Mouse (Mus musculus) MEL (cell line): ENCODE measurements around the gene Mmp24. TPM values are rescaled to one million over a fixed set of nuclear protein-coding genes. Genes with fewer than 3 reads are reported as not detected.

Source experiments
- DNase-seq: peaks from one replicate; pipeline ENCODE4 v3.0.0; 2011; ENCODE audit warnings: low read depth, low spot score
- H3K27ac ChIP-seq: 2 replicates; pipeline ENCODE4 v1.5.1; 2012; ENCODE audit warnings: low read depth, mild to moderate bottlenecking, control low read depth, low read length, moderate library complexity; ENCODE audit not compliant: control insufficient read depth
- H3K27me3 ChIP-seq, 2 experiments: fragments of 150-350 bp in 1 of 2; sonication (generic) in 1 of 2; 2 replicates each; pipeline ENCODE4 v1.6.1; 2012; ENCODE audit warnings: low read length in 2 of 2, mild to moderate bottlenecking in 2 of 2, improper control_type of control experiment in 1 of 2, moderate library complexity in 1 of 2; ENCODE audit not compliant: insufficient read depth in 2 of 2, control insufficient read depth in 1 of 2
- H3K36me3 ChIP-seq, 2 experiments: 2 replicates each; pipeline ENCODE4 v1.6.1; 2012 to 2014; ENCODE audit warnings: low read length in 2 of 2, improper control_type of control experiment in 1 of 2, inconsistent platforms in 1 of 2, mild to moderate bottlenecking in 1 of 2; ENCODE audit not compliant: insufficient read depth in 2 of 2, control insufficient read depth in 1 of 2
- H3K4me1 ChIP-seq, 2 experiments: fragments of 150-350 bp in 1 of 2; sonication (generic) in 1 of 2; 2 replicates each; pipeline ENCODE4 v1.6.1; 2012; ENCODE audit warnings: low read length in 2 of 2, improper control_type of control experiment in 1 of 2, mild to moderate bottlenecking in 1 of 2; ENCODE audit not compliant: insufficient read depth in 2 of 2, control insufficient read depth in 1 of 2
- H3K4me3 ChIP-seq, 2 experiments: fragments of 150-350 bp in 1 of 2; sonication (generic) in 1 of 2; 2 replicates each; pipeline ENCODE4 v1.5.1; 2012; ENCODE audit warnings: low read depth in 2 of 2, low read length in 2 of 2, mild to moderate bottlenecking in 2 of 2, moderate library complexity in 2 of 2, control low read depth in 1 of 2, improper control_type of control experiment in 1 of 2; ENCODE audit not compliant: control insufficient read depth in 1 of 2, insufficient read depth in 1 of 2
- H3K79me2 ChIP-seq: 2 replicates; pipeline ENCODE4 v1.6.1; 2012; ENCODE audit warnings: mild to moderate bottlenecking, low read length, moderate library complexity; ENCODE audit not compliant: control insufficient read depth, poor library complexity, insufficient read depth
- H3K9ac ChIP-seq: 2 replicates; pipeline ENCODE4 v1.6.1; 2012; ENCODE audit warnings: low read depth, mild to moderate bottlenecking, control low read depth, low read length, moderate library complexity; ENCODE audit not compliant: control insufficient read depth, poor library complexity, severe bottlenecking
- H3K9me3 ChIP-seq: fragments of 150-350 bp; sonication (generic); replicated peaks from 2 replicates; pipeline ENCODE4 v1.6.1; 2012; ENCODE audit warnings: mild to moderate bottlenecking, low read length, improper control_type of control experiment, moderate library complexity; ENCODE audit not compliant: insufficient read depth
- CTCF ChIP-seq, 3 experiments: IDR thresholded peaks in 2 of 3; conservative IDR thresholded peaks in 1 of 3; 2 replicates each; pipeline ENCODE4 v1.5.1; 2011 to 2012; ENCODE audit warnings: low read length in 3 of 3, low read depth in 2 of 3, mild to moderate bottlenecking in 2 of 3, improper control_type of control experiment in 1 of 3, inconsistent platforms in 1 of 3, mixed read lengths in 1 of 3, moderate library complexity in 1 of 3; ENCODE audit not compliant: control insufficient read depth in 1 of 3, insufficient read depth in 1 of 3, poor library complexity in 1 of 3, severe bottlenecking in 1 of 3
- E2F4 ChIP-seq: IDR thresholded peaks from 2 replicates; pipeline ENCODE4 v1.6.1; 2011; ENCODE audit warnings: low read depth, low read length, improper control_type of control experiment, borderline replicate concordance
- ELF1 ChIP-seq: IDR thresholded peaks from 2 replicates; pipeline ENCODE4 v1.6.1; 2014; ENCODE audit warnings: low read depth, mild to moderate bottlenecking, inconsistent platforms, low read length, improper control_type of control experiment, moderate library complexity
- EP300 ChIP-seq, 2 experiments: IDR thresholded peaks; 2 replicates each; pipeline ENCODE4 v1.6.1; 2011; ENCODE audit warnings: improper control_type of control experiment in 2 of 2, low read length in 2 of 2, low read depth in 1 of 2, mild to moderate bottlenecking in 1 of 2
- GATA1 ChIP-seq: IDR thresholded peaks from 2 replicates; pipeline ENCODE4 v1.6.1; 2011; ENCODE audit warnings: low read depth, low read length, improper control_type of control experiment
- MAFK ChIP-seq: IDR thresholded peaks from 2 replicates; pipeline ENCODE4 v1.6.1; 2011; ENCODE audit warnings: low read depth, mild to moderate bottlenecking, low read length, improper control_type of control experiment, borderline replicate concordance
- MAZ ChIP-seq: IDR thresholded peaks from 2 replicates; pipeline ENCODE4 v1.6.1; 2012; ENCODE audit warnings: low read depth, mild to moderate bottlenecking, inconsistent platforms, low read length, improper control_type of control experiment
- MEF2A ChIP-seq: IDR thresholded peaks from 2 replicates; pipeline ENCODE4 v1.6.1; 2014; ENCODE audit warnings: low read depth, mild to moderate bottlenecking, inconsistent platforms, low read length, improper control_type of control experiment; ENCODE audit not compliant: poor library complexity, insufficient replicate concordance, severe bottlenecking; ENCODE audit errors: extremely low read depth
- MYC ChIP-seq: IDR thresholded peaks from 2 replicates; pipeline ENCODE4 v1.6.1; 2011; ENCODE audit warnings: low read depth, mild to moderate bottlenecking, low read length, improper control_type of control experiment, moderate library complexity
- POLR2A ChIP-seq, 2 experiments: IDR thresholded peaks; 2 replicates each; pipeline ENCODE4 v1.6.1; 2011 to 2012; ENCODE audit warnings: low read length in 2 of 2, mild to moderate bottlenecking in 2 of 2, control low read depth in 1 of 2, improper control_type of control experiment in 1 of 2, low read depth in 1 of 2, moderate library complexity in 1 of 2; ENCODE audit not compliant: control insufficient read depth in 1 of 2, insufficient read depth in 1 of 2, poor library complexity in 1 of 2
- POLR2AphosphoS2 ChIP-seq: IDR thresholded peaks from 2 replicates; pipeline ENCODE4 v1.6.1; 2011; ENCODE audit warnings: low read length, improper control_type of control experiment
- RAD21 ChIP-seq: IDR thresholded peaks from 2 replicates; pipeline ENCODE4 v1.6.1; 2011; ENCODE audit warnings: mild to moderate bottlenecking, low read depth, low read length, improper control_type of control experiment
- RCOR1 ChIP-seq: IDR thresholded peaks from 2 replicates; pipeline ENCODE4 v1.6.1; 2012; ENCODE audit warnings: low read depth, mild to moderate bottlenecking, inconsistent platforms, low read length, improper control_type of control experiment
- SIN3A ChIP-seq: IDR thresholded peaks from 2 replicates; pipeline ENCODE4 v1.6.1; 2012; ENCODE audit warnings: low read length, improper control_type of control experiment, inconsistent platforms
- SMC3 ChIP-seq: IDR thresholded peaks from 2 replicates; pipeline ENCODE4 v1.6.1; 2011; ENCODE audit warnings: low read depth, low read length, improper control_type of control experiment
- TAL1 ChIP-seq: IDR thresholded peaks from 2 replicates; pipeline ENCODE4 v1.6.1; 2012; ENCODE audit warnings: mild to moderate bottlenecking, inconsistent platforms, low read length, moderate library complexity, mixed read lengths
- USF1 ChIP-seq: IDR thresholded peaks from 2 replicates; pipeline ENCODE4 v1.6.1; 2014; ENCODE audit warnings: low read depth, mild to moderate bottlenecking, inconsistent platforms, low read length, improper control_type of control experiment, moderate library complexity
- USF2 ChIP-seq, 2 experiments: IDR thresholded peaks; 2 replicates each; pipeline ENCODE4 v1.6.1; 2011 to 2012; ENCODE audit warnings: improper control_type of control experiment in 2 of 2, low read length in 2 of 2, borderline replicate concordance in 1 of 2, inconsistent platforms in 1 of 2, low read depth in 1 of 2, mild to moderate bottlenecking in 1 of 2; ENCODE audit not compliant: insufficient read depth in 1 of 2
- ZC3H11A ChIP-seq: IDR thresholded peaks from 2 replicates; pipeline ENCODE4 v1.6.1; 2012; ENCODE audit warnings: low read depth, mild to moderate bottlenecking, inconsistent platforms, low read length, improper control_type of control experiment
- ZKSCAN1 ChIP-seq: IDR thresholded peaks from 2 replicates; pipeline ENCODE4 v1.6.1; 2012; ENCODE audit warnings: low read depth, mild to moderate bottlenecking, inconsistent platforms, low read length, improper control_type of control experiment, moderate library complexity
- polyA plus RNA-seq, 2 experiments: library from polyadenylated mRNA; stranded (reverse) in 1 of 2; unstranded in 1 of 2; fragments of >175 nt in 1 of 2; fragments of >200 nt in 1 of 2; gene quantifications; 2 replicates each; pipeline versions ENCODE4 v1.2.1 to v1.2.4; 2012; ENCODE audit warnings: low replicate concordance in 2 of 2, low read depth in 1 of 2; ENCODE audit not compliant: insufficient read length in 2 of 2, insufficient read depth in 1 of 2, missing spikeins in 1 of 2
- total RNA-seq: library from RNA; depleted of rRNA; stranded (reverse); fragments of 300-350 nt; gene quantifications from 2 replicates; pipeline ENCODE4 v1.2.3, GENCODE M21; 2012

Mmp24 gene
- total and polyA plus RNA-seq, 3 experiments, result 0.06 to 0.27 TPM; not detected in 1

DNA sequence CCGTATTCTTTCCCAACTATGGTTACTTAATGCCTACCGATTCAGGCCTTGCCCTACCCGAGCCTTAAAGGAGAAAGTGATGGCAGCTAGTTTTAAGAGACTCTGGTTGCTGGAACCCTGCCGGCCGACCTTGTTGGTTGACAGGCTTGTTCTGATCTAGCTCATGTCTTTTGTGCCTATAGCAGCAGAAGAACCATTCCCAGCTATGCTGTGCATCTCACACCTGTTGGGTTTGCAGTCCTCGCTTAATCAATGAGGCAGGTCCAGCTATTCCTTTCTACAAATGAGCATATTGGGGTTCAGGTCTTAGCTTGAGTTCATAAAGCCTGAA is 30.7 kb downstream of the Mmp24 start:
- Histone ChIP-seq H3K4me1 (peaks cover 0 to 7% of the 10 kb centered on the region in 2 experiments; a peak in 2 of 4 replicates), H3K27ac (no peak overlapping the region), H3K4me3 (no peak overlapping the region), H3K27me3 (peaks cover 2% of the 10 kb centered on the region in 2 experiments; a peak in 2 of 4 replicates), H3K9ac (no peak overlapping the region), H3K9me3 (no peaks in the 10 kb centered on the region), H3K36me3 (no peaks in the 10 kb centered on the region), H3K79me2 (no peaks in the 10 kb centered on the region)
- TF ChIP-seq SMC3 (no peak), RAD21 (no peak), CTCF (IDR thresholded peaks at IDR 0.05 in 2 of 3, conservative IDR thresholded peaks at IDR 0.05 in 1 of 3; ENCODE audit: control insufficient read depth in 1 of 3, insufficient read depth in 1 of 3, low read depth in 2 of 3, low read length in 3 of 3, poor library complexity in 1 of 3, severe bottlenecking in 1 of 3) (no peak), EP300 (IDR thresholded peaks at IDR 0.05; ENCODE audit: low read depth in 1 of 2, low read length in 2 of 2) (no peak), MEF2A (no peak), E2F4 (no peak), USF2 (IDR thresholded peaks at IDR 0.05; ENCODE audit: borderline replicate concordance in 1 of 2, insufficient read depth in 1 of 2, low read depth in 1 of 2, low read length in 2 of 2) (no peak), TAL1 (no peak), POLR2AphosphoS2 (no peak), ZKSCAN1 (no peak), SIN3A (no peak)
- no peak for DNase-seq

- Histone ChIP-seq H3K4me3 (no peak overlapping the region), H3K79me2 (no peaks in the 10 kb centered on the region), H3K9me3 (no peaks in the 10 kb centered on the region), H3K27ac (no peak overlapping the region), H3K9ac (no peak overlapping the region), H3K4me1 (peaks cover 0 to 7% of the 10 kb centered on the region in 2 experiments; a peak in 2 of 4 replicates), H3K36me3 (no peaks in the 10 kb centered on the region), H3K27me3 (peaks cover under 1 to 2% of the 10 kb centered on the region in 2 experiments; a peak in 2 of 4 replicates)
- no peak for TF ChIP-seq USF1
- no peak for TF ChIP-seq POLR2A (IDR thresholded peaks at IDR 0.05; ENCODE audit: control insufficient read depth in 1 of 2, insufficient read depth in 1 of 2, low read depth in 1 of 2, low read length in 2 of 2, poor library complexity in 1 of 2)
- no peak for TF ChIP-seq GATA1
- no peak for TF ChIP-seq MYC
- no peak for TF ChIP-seq ZC3H11A
- TF ChIP-seq MAFK, result no peak
- TF ChIP-seq SIN3A, result no peak
- no peak for TF ChIP-seq SMC3
- no peak for TF ChIP-seq RAD21
- TF ChIP-seq ELF1, result no peak
- TF ChIP-seq MAZ, result no peak
- no peak for TF ChIP-seq RCOR1
- TF ChIP-seq CTCF (IDR thresholded peaks at IDR 0.05 in 2 of 3, conservative IDR thresholded peaks at IDR 0.05 in 1 of 3; ENCODE audit: control insufficient read depth in 1 of 3, insufficient read depth in 1 of 3, low read depth in 2 of 3, low read length in 3 of 3, poor library complexity in 1 of 3, severe bottlenecking in 1 of 3), result no peak
- DNase-seq, result no peak
Measured at GRCm38 (mm10) chr2:155806548-155806947, 31.4 kb downstream of the Mmp24 start.
